Mouse (Mus musculus) bone marrow, adult 2 months (tissue): ENCODE data around the gene Ssbp1. TPM values are rescaled to one million over a fixed set of nuclear protein-coding genes. Genes with fewer than 3 reads are reported as not detected.

Experiments
- H3K27ac ChIP-seq: fragments of 200-500 bp; 2 replicates; pipeline ENCODE4 v1.5.1; 2012; ENCODE audit warnings: low read depth, mild to moderate bottlenecking, control low read depth, inconsistent platforms, low read length; ENCODE audit not compliant: control insufficient read depth, poor library complexity, insufficient read depth
- H3K4me1 ChIP-seq: fragments of 200-500 bp; 2 replicates; pipeline ENCODE4 v1.6.1; 2011; ENCODE audit warnings: low read length; ENCODE audit not compliant: control insufficient read depth, insufficient read depth
- H3K4me3 ChIP-seq: fragments of 200-500 bp; replicated peaks from 2 replicates; pipeline ENCODE3; 2011; ENCODE audit warnings: mild to moderate bottlenecking, low read depth, low read length, control low read depth; ENCODE audit not compliant: control insufficient read depth
- CTCF ChIP-seq: fragments of 200-500 bp; IDR thresholded peaks from 2 replicates; pipeline ENCODE4 v1.5.1; 2011; ENCODE audit warnings: low read length, control low read depth; ENCODE audit not compliant: control insufficient read depth, insufficient read depth
- POLR2A ChIP-seq: fragments of 200-500 bp; IDR thresholded peaks from 2 replicates; pipeline ENCODE4 v1.6.1; 2011; ENCODE audit warnings: low read depth, mild to moderate bottlenecking, control low read depth, low read length, borderline replicate concordance; ENCODE audit not compliant: control insufficient read depth
- WGBS: fragments of 180-500 bp; shearing (Covaris S2); methylation state at CpG from one replicate; pipeline ENCODE4 v1.1.7; 2018; 5-methylcytosine and 5-hydroxymethylcytosine counted together
- polyA plus RNA-seq: library from polyadenylated mRNA; stranded (reverse); fragments of >200 nt; gene quantifications from 2 replicates; pipeline ENCODE4 v1.2.4, GENCODE M21; 2011; ENCODE audit warnings: low replicate concordance; ENCODE audit not compliant: missing spikeins, insufficient read depth, insufficient read length

Gene Ssbp1
- polyA plus RNA-seq, 1 experiment: 71.7 TPM

GRCm38 (mm10) chr6:40479705-40480104 is 8.6 kb downstream of the Ssbp1 start:
- H3K27ac ChIP-seq: no peak overlapping the region
- WGBS: 68% methylated on average over 1 of the region's 1 CpGs
- TF ChIP-seq POLR2A: no peak
- no peak for TF ChIP-seq CTCF
- H3K4me3 ChIP-seq: no peak overlapping the region
- H3K4me1 ChIP-seq: no peaks in the 10 kb centered on the region

- 90% methylated on average over 5 of the region's 5 CpGs for WGBS
- Histone ChIP-seq H3K4me3 (no peak overlapping the region), H3K4me1 (no peaks in the 10 kb centered on the region)
These were observed 11.2 kb downstream of the Ssbp1 start for GRCm38 (mm10) chr6:40482318-40482717.

GRCm38 (mm10) chr6:40490933-40491332 is 19.8 kb downstream of the Ssbp1 start, which contains the start of gene Tas2r137:
Gene Tas2r137 (plus strand): TSS chr6:40491233.
- Histone ChIP-seq H3K4me1 (no peaks in the 10 kb centered on the region), H3K27ac (no peak within 1 kb of the TSS), H3K4me3 (no peak within 1 kb of the TSS)
- TF ChIP-seq CTCF (no peak), POLR2A (no peak)

More at GRCm38 (mm10) chr6:40482318-40482717, 11.2 kb downstream of the Ssbp1 start:
- H3K27ac ChIP-seq: no peak overlapping the region
- TF ChIP-seq POLR2A (no peak), CTCF (no peak)

GRCm38 (mm10) chr6:40493229-40493628 is 22.1 kb downstream of the Ssbp1 start, which contains the start of gene Tas2r108:
Gene Tas2r108 (plus strand): TSS chr6:40493529.
- TF ChIP-seq POLR2A (no peak), CTCF (no peak)
- no peak within 1 kb of the TSS for H3K27ac ChIP-seq
- H3K4me3 ChIP-seq: no peak within 1 kb of the TSS
- no peaks in the 10 kb centered on the region for H3K4me1 ChIP-seq
- 87% methylated on average over 3 of the region's 3 CpGs for WGBS

GRCm38 (mm10) chr6:40519408-40519807 is 48.3 kb downstream of the Ssbp1 start, which contains the start of gene Prss37:
Gene Prss37 (minus strand): TSS chr6:40519508.
- no peak for TF ChIP-seq CTCF
- TF ChIP-seq POLR2A: no peak
- Histone ChIP-seq H3K27ac (no peak within 1 kb of the TSS), H3K4me1 (no peaks in the 10 kb centered on the region), H3K4me3 (no peak within 1 kb of the TSS)
- WGBS: 60% methylated on average over 1 of the region's 1 CpGs

Other genes starting within 250 kb of the Ssbp1 start
- 3.5 and 4.9 TPM in 2 replicates for gene Agk, start 146.2 kb upstream of the Ssbp1 start, polyA plus RNA-seq
- 1.5 and 3.8 TPM in 2 replicates for gene E330009J07Rik, start 35.2 kb upstream of the Ssbp1 start, polyA plus RNA-seq
- not detected in 2 replicates for gene Wee2, start 32.3 kb upstream of the Ssbp1 start, polyA plus RNA-seq
- not detected in 2 replicates for gene Tas2r137, start 19.9 kb downstream of the Ssbp1 start, polyA plus RNA-seq
- gene Tas2r108, start 22.2 kb downstream of the Ssbp1 start, polyA plus RNA-seq: not detected in 2 replicates
- not detected in 2 replicates for gene Prss37, start 48.2 kb downstream of the Ssbp1 start, polyA plus RNA-seq
- gene Olfr461, start 83.7 kb downstream of the Ssbp1 start, polyA plus RNA-seq: not detected in 2 replicates
- not detected in 2 replicates for gene Olfr460, start 98.1 kb downstream of the Ssbp1 start, polyA plus RNA-seq
- 7.8 and 29.5 TPM in 2 replicates for gene Clec5a, start 114.5 kb downstream of the Ssbp1 start, polyA plus RNA-seq
- gene Tas2r138, start 142.0 kb downstream of the Ssbp1 start, polyA plus RNA-seq: not detected in 2 replicates
- 6.0 and 10.9 TPM in 2 replicates for gene Mgam, start 157.5 kb downstream of the Ssbp1 start, polyA plus RNA-seq